Mouse (Mus musculus) embryonic facial prominence, embryonic 15.5 days (tissue): Measurements from ENCODE around the gene Zfp260. TPM values are rescaled to one million over a fixed set of nuclear protein-coding genes. Genes with fewer than 3 reads are reported as not detected.

Source experiments
- ATAC-seq: fragments of 200-750 bp; cut with Nextera tagmentation; 2 replicates; pipeline ENCODE4 v1.8.0; 2017; ENCODE audit warnings: low read depth, moderate TSS enrichment; ENCODE audit not compliant: insufficient number of reproducible peaks, low FRiP score, low TSS enrichment
- H3K27ac ChIP-seq: fragments of 300-500 bp; sonication (generic); replicated peaks from 2 replicates; pipeline ENCODE4 v1.5.1; 2015; ENCODE audit warnings: mild to moderate bottlenecking, inconsistent platforms
- H3K27me3 ChIP-seq: fragments of 300-500 bp; sonication (generic); 2 replicates; pipeline ENCODE4 v1.6.1; 2015; ENCODE audit warnings: inconsistent platforms
- H3K36me3 ChIP-seq: fragments of 300-500 bp; sonication (generic); 2 replicates; pipeline ENCODE4 v1.6.1; 2015; ENCODE audit warnings: mild to moderate bottlenecking, inconsistent platforms
- H3K4me1 ChIP-seq: fragments of 300-500 bp; sonication (generic); 2 replicates; pipeline ENCODE4 v1.6.1; 2015; ENCODE audit warnings: inconsistent platforms
- H3K4me2 ChIP-seq: fragments of 300-500 bp; sonication (generic); replicated peaks from 2 replicates; pipeline ENCODE4 v1.6.1; 2015; ENCODE audit warnings: mild to moderate bottlenecking, inconsistent platforms
- H3K4me3 ChIP-seq: fragments of 300-500 bp; sonication (generic); replicated peaks from 2 replicates; pipeline ENCODE4 v1.5.1; 2015; ENCODE audit warnings: mild to moderate bottlenecking, inconsistent platforms
- H3K9ac ChIP-seq: fragments of 300-500 bp; sonication (generic); 2 replicates; pipeline ENCODE4 v1.6.1; 2015; ENCODE audit warnings: inconsistent platforms
- H3K9me3 ChIP-seq: fragments of 300-500 bp; sonication (generic); replicated peaks from 2 replicates; pipeline ENCODE4 v1.6.1; 2016; ENCODE audit warnings: inconsistent platforms
- WGBS: fragments of 180-500 bp; shearing (Covaris S2); methylation state at CpG from one replicate; pipeline ENCODE4 v1.1.7; 2015; 5-methylcytosine and 5-hydroxymethylcytosine counted together
- microRNA-seq: library from miRNA; unstranded; fragments of <30 nt; microRNA quantifications from one replicate; pipeline ENCODE4, GENCODE M21; 2016; ENCODE audit warnings: borderline number of aligned reads
- polyA plus RNA-seq: library from polyadenylated mRNA; unstranded; fragments of >200 nt; fragmentation: Nextera tagmentation; extraction: Ambion mirVana; gene quantifications from 2 replicates; pipeline ENCODE4 v1.2.1, GENCODE M21; 2015

Zfp260 gene
- polyA plus RNA-seq, 1 experiment from 2014 or later: 120 TPM

DNA sequence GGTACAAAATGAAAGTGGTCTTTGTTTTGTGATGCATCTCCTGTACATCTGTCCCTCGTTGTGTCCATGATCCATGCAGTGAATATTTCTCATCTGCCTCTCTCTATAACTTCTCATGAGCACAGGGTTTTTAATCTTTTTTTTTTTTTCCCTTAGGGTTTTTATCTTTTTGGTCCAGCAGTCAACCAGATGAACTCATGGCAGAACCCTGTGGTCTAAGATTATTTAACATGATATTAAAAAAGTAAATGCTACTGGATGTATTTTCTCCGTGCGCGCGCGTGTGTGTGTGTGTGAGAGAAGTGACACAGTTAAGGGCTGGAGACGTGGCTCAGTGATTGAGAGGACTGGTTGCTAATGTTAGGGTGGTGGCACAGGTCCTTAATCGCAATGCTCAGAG is 35.3 kb downstream of the Zfp260 start:
- WGBS: 94% methylated on average over 8 of the region's 8 CpGs
- Histone ChIP-seq H3K4me1 (no peaks in the 10 kb centered on the region), H3K4me3 (no peak overlapping the region), H3K4me2 (no peak overlapping the region), H3K36me3 (peaks cover 78% of the 10 kb centered on the region), H3K27me3 (no peaks in the 10 kb centered on the region), H3K27ac (no peak overlapping the region), H3K9ac (no peak overlapping the region), H3K9me3 (0 out of 2 replicates have a peak, but pooled peaks cover 4% of the 10 kb centered on the region)
- no peak for ATAC-seq

DNA sequence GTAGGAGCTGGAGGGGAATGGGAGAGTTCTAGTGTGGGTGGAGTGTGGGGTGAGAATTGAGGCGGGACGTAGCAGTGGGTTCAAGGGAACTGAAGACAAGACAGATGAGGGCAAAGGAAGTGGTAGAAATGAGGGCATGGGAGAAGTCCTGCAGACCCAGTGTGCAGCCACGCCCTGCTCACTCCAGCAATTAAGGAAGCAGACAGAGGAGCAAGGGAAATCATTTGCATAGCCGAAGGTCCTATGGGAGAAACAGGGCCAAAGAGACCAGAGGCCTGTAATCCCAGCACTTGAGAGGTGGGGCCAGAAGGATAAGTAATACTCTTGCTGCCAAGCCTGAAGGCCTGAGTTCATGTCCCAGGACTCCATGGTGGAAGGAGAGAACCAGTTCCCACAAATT is 37.8 kb downstream of the Zfp260 start:
- H3K27me3 ChIP-seq: no peaks in the 10 kb centered on the region
- H3K27ac ChIP-seq: no peak overlapping the region
- H3K9ac ChIP-seq: no peak overlapping the region
- no peaks in the 10 kb centered on the region for H3K4me1 ChIP-seq
- ATAC-seq: no peak
- H3K4me2 ChIP-seq: no peak overlapping the region
- WGBS: 89% methylated on average over 4 of the region's 4 CpGs
- H3K4me3 ChIP-seq: no peak overlapping the region
- peaks cover 89% of the 10 kb centered on the region for H3K36me3 ChIP-seq
- H3K9me3 ChIP-seq: 0 out of 2 replicates have a peak, but pooled peaks cover 4% of the 10 kb centered on the region

DNA sequence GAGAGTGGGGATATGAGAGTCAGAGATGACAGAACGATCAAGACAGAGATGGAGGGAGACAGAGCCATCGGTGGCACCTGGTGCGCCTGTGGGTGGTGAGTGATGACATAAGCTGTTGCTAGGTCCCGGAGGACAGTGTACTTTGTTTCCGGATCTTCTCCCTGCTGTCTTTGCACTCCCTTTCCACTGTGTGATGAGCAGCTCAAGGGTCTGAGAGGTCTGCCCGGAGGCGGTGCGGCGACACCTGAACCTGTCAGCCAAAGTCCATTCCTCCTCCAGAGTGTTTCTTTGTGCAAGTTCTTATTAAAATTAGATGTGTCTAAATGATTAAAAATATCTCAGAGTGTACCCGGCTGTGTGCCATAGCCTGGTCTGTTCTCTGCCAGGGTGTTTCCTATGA is 42.2 kb downstream of the Zfp260 start:
- Histone ChIP-seq H3K27me3 (no peaks in the 10 kb centered on the region), H3K4me3 (no peak overlapping the region), H3K4me2 (no peak overlapping the region), H3K36me3 (peaks cover 80% of the 10 kb centered on the region), H3K9me3 (0 out of 2 replicates have a peak, but pooled peaks cover 4% of the 10 kb centered on the region), H3K4me1 (no peaks in the 10 kb centered on the region), H3K27ac (no peak overlapping the region), H3K9ac (no peak overlapping the region)
- WGBS: 91% methylated on average over 10 of the region's 10 CpGs
- no peak for ATAC-seq

DNA sequence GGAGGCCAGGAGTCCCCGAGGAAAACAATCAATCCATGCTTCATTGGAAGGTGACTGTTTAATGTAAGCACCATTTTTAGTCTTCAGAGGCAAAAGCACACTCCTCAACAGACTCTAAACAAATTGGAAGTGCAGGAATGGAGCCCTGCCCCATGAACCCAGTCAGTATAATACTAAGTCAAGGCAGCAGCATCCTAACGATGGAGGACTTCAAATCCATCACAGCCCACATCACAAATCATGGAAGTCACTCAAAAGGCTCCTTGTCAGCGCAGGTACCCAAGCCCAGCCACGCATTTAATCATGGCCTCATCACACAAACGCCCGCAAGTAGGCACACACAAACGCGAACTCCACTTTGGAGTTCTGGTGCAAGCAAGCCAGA is 48.6 kb downstream of the Zfp260 start:
- WGBS: 13% methylated on average over 8 of the region's 8 CpGs
- Histone ChIP-seq H3K4me2 (peak overlapping the region; percentile 49), H3K36me3 (peaks cover 51% of the 10 kb centered on the region), H3K9me3 (peaks cover 3% of the 10 kb centered on the region; the same call in 1 of the 2 replicates), H3K4me1 (peaks cover 3% of the 10 kb centered on the region; the same call in 1 of the 2 replicates), H3K9ac (no peak overlapping the region), H3K27ac (peak overlapping the region; percentile 79), H3K27me3 (no peaks in the 10 kb centered on the region), H3K4me3 (peak overlapping the region; percentile 52)
- peak; percentile 3; the same call in 1 of the 2 replicates for ATAC-seq

DNA sequence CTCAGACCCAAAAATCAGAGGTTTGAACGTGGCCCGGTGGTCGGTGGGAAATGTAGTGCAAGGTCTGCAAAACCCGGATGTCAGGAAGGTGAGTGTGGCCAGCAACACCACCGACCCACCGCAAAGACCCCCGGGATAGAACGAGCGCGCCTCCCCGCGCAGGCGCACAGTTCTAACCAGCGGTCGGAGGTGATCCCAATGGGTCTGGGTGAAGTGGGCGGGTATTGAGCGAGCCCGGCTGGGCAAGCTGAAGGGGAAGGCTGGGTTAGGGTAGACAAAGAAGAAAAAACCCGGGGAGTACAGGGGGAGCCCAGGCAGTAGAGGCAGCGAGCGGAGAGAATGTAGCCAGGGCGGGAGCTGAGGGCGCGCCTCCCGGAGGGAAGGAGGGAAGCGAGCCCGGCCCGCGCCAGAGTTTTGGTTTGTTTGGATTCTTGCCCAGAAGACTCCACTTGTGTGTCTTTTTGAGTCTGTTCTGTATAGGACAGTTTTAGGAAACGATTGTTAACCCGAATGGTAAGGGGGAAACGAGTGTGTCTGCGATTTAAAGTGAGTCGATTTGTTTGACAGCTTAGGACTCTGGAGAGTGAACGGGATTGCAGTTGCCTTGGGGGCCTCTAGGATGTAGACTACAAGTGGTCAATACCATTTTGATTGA is 49.1 kb downstream of the Zfp260 start:
- peak; percentile 95 for ATAC-seq
- 2% methylated on average over 35 of the region's 35 CpGs for WGBS
- Histone ChIP-seq H3K4me2 (peak overlapping the region; percentile 49), H3K27me3 (no peaks in the 10 kb centered on the region), H3K36me3 (peaks cover 51% of the 10 kb centered on the region), H3K9me3 (peaks cover 3% of the 10 kb centered on the region; the same call in 1 of the 2 replicates), H3K27ac (peak overlapping the region; percentile 79), H3K9ac (peak overlapping the region; percentile 23), H3K4me3 (peak overlapping the region; percentile 52), H3K4me1 (peaks cover 3% of the 10 kb centered on the region; the same call in 1 of the 2 replicates)

DNA sequence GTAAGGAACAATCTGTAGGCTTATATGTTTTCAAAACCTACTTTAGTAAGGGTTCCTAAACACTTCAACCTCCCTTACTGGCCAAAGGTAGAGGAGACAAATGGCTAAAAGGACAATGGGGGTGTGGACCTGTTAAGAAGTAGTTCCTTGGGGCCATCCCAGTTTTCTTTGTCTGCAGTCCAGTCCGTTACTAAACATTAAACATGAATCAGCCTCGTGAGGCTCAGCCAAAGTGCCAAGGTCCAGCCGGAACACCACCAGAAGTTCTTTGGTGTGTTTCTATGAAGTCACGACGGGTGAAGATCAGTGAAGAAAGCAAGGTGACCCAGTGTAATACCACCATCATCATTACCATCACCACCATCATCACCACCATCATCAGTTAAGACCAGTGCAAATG is 52.4 kb downstream of the Zfp260 start:
- H3K9ac ChIP-seq: no peak overlapping the region
- peaks cover 34% of the 10 kb centered on the region for H3K9me3 ChIP-seq
- H3K27me3 ChIP-seq: no peaks in the 10 kb centered on the region
- no peak for ATAC-seq
- peaks cover 3% of the 10 kb centered on the region; the same call in 1 of the 2 replicates for H3K4me1 ChIP-seq
- H3K4me2 ChIP-seq: no peak overlapping the region
- no peak overlapping the region for H3K4me3 ChIP-seq
- H3K27ac ChIP-seq: no peak overlapping the region
- 91% methylated on average over 5 of the region's 5 CpGs for WGBS
- peaks cover 54% of the 10 kb centered on the region for H3K36me3 ChIP-seq

DNA sequence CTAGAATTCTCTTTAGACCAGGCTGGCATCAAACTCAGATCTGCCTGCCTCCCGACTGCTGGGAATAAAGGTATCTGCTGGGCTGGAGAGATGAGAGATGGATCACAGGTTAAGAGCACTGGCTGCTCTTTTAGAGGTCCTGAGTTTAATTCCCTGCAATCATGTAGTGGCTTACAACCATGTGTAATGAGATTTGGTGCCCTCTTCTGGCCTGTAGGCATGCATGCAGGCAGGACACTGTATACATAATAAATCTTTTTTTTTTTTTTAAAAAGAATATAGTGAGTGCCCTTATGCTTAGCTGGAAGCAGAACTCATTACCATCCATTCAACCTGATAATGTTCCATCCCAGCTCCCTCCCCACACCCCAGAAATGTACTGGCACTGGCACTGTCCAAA is 59.5 kb downstream of the Zfp260 start:
- Histone ChIP-seq H3K9ac (no peak overlapping the region), H3K9me3 (peaks cover 78% of the 10 kb centered on the region), H3K27me3 (no peaks in the 10 kb centered on the region), H3K4me1 (no peaks in the 10 kb centered on the region), H3K27ac (no peak overlapping the region), H3K4me3 (no peak overlapping the region), H3K36me3 (peaks cover 82% of the 10 kb centered on the region), H3K4me2 (no peak overlapping the region)
- ATAC-seq: no peak
- WGBS: 92% methylated on average over 1 of the region's 1 CpGs

DNA sequence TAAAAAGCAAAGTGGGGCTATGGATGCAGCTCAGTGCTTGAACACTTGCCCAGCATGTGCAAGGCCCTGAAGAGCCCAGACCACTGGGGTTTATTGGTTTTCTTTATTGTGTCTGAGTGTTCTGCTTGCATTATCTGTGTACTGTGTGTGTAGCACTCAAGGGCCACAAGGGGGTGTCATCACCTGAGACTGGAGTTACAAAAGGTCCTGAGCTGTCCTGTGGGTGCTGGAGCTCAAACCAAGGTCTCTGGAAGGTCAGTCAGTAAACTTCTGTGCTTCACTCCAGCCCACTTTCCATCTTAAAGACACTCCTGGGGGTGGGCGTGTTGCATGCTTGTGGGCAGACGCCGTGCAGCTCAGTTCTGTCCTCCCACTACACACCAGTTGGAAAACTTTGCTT is 60.9 kb downstream of the Zfp260 start:
- H3K27ac ChIP-seq: no peak overlapping the region
- no peak overlapping the region for H3K4me2 ChIP-seq
- peaks cover 81% of the 10 kb centered on the region for H3K36me3 ChIP-seq
- H3K4me3 ChIP-seq: no peak overlapping the region
- no peak for ATAC-seq
- WGBS: 96% methylated on average over 3 of the region's 3 CpGs
- peaks cover 73% of the 10 kb centered on the region for H3K9me3 ChIP-seq
- H3K4me1 ChIP-seq: no peaks in the 10 kb centered on the region
- no peak overlapping the region for H3K9ac ChIP-seq
- no peaks in the 10 kb centered on the region for H3K27me3 ChIP-seq

Small RNA genes within 50 kb of the gene (microRNA-seq; reads per million reads assigned to microRNA genes)
- not detected for gene Gm23368

Other genes starting within 250 kb of the Zfp260 start
- 4.8 and 5.6 TPM in 2 replicates for gene Zfp940, start 241.1 kb upstream of the Zfp260 start, polyA plus RNA-seq
- 6.4 and 6.5 TPM in 2 replicates for gene Zfp420, start 234.8 kb upstream of the Zfp260 start, polyA plus RNA-seq
- gene Zfp27, start 188.2 kb upstream of the Zfp260 start, polyA plus RNA-seq: 11.8 and 11.9 TPM in 2 replicates
- 5.0 and 5.3 TPM in 2 replicates for gene Zfp383, start 186.6 kb upstream of the Zfp260 start, polyA plus RNA-seq
- 9.1 and 11.4 TPM in 2 replicates for gene Zfp74, start 140.7 kb upstream of the Zfp260 start, polyA plus RNA-seq
- 18.4 and 22.6 TPM in 2 replicates for gene Zfp568, start 110.8 kb upstream of the Zfp260 start, polyA plus RNA-seq
- gene Zfp14, start 43.4 kb upstream of the Zfp260 start, polyA plus RNA-seq: 5.3 and 6.7 TPM in 2 replicates
- gene Zfp82, start 21.9 kb upstream of the Zfp260 start, polyA plus RNA-seq: 7.9 and 8.3 TPM in 2 replicates
- 0.73 and 1.9 TPM in 2 replicates for gene Gm26920, start 4.4 kb upstream of the Zfp260 start, polyA plus RNA-seq
- gene Zfp566, start 4.2 kb upstream of the Zfp260 start, polyA plus RNA-seq: 9.4 and 10.6 TPM in 2 replicates
- gene Zfp382, start 27.2 kb downstream of the Zfp260 start, polyA plus RNA-seq: 14.6 and 15.4 TPM in 2 replicates
- 13.6 and 17.7 TPM in 2 replicates for gene Zfp146, start 75.0 kb downstream of the Zfp260 start, polyA plus RNA-seq
- gene Cox7a1, start 89.4 kb downstream of the Zfp260 start, polyA plus RNA-seq: 6.4 and 6.5 TPM in 2 replicates
- 111 and 113 TPM in 2 replicates for gene Capns1, start 104.0 kb downstream of the Zfp260 start, polyA plus RNA-seq
- gene Polr2i, start 137.2 kb downstream of the Zfp260 start, polyA plus RNA-seq: 155 and 160 TPM in 2 replicates
- 172 and 177 TPM in 2 replicates for gene Tbcb, start 137.5 kb downstream of the Zfp260 start, polyA plus RNA-seq
- gene Ovol3, start 140.9 kb downstream of the Zfp260 start, polyA plus RNA-seq: 0.31 and 0.39 TPM in 2 replicates
- gene Thap8, start 185.3 kb downstream of the Zfp260 start, polyA plus RNA-seq: 0.34 and 0.49 TPM in 2 replicates
- 6.7 and 8.6 TPM in 2 replicates for gene Wdr62, start 185.6 kb downstream of the Zfp260 start, polyA plus RNA-seq
- gene Clip3, start 197.0 kb downstream of the Zfp260 start, polyA plus RNA-seq: 36.3 and 47.3 TPM in 2 replicates
- 84.9 and 92.8 TPM in 2 replicates for gene Alkbh6, start 213.9 kb downstream of the Zfp260 start, polyA plus RNA-seq
- 30.5 and 36.9 TPM in 2 replicates for gene Syne4, start 220.0 kb downstream of the Zfp260 start, polyA plus RNA-seq
- gene E130208F15Rik, start 227.0 kb downstream of the Zfp260 start, polyA plus RNA-seq: 0.60 and 1.9 TPM in 2 replicates
- 17.9 and 18.8 TPM in 2 replicates for gene Sdhaf1, start 229.1 kb downstream of the Zfp260 start, polyA plus RNA-seq